ENCODE assay signal across 18 mouse cellular contexts in the genomic region with DNA sequence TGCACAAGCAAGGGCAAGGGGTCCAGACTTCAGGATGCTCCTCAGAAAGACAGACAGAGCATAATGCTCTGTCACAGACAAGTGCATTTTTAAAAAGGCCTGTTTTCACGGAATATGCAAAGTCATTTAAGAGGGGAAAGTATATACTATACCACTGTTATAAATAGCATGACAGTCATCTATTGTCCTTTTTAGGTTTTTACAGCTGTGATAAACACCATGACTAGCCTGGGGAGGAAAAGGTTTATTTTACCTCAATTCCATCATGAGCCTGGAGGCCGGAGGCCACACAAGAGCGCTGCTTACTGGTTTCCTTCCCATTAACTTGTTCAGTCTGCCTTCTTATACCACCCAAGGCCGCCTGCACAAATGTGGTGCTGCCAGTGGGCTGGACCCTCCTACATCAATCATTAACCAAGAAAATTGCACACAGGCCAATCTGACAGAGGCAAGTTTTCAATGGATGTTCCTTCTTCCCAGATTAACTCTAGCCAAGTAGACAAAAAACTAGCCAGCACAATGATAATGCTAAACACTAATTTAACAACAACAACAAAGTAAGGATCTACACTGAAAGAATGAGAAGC. TPM values are rescaled to one million over a fixed set of nuclear protein-coding genes. Genes with fewer than 3 reads are reported as not detected.
DNase-seq lines count a peak whose midpoint lies in the region; ATAC-seq and TF ChIP-seq lines count a peak whose summit lies in the region.
"Had no signal": no experiment of that assay in that cellular context is flagged by ENCODE, and none has a peak within 500 bp of the region (broad histone marks: within the 10 kb centered on the region; RNA-seq: fewer than 3 reads in every experiment).

No protein-coding gene starts in this region.

- peaks cover 7% of the 10 kb centered on the region; the same call in 1 of the 2 replicates for H3K4me1 ChIP-seq in neural tube, embryonic 15.5 days
- H3K4me1 ChIP-seq in kidney, embryonic 16.5 days (ENCODE audit: insufficient read depth, low read length): 0 out of 2 replicates have a peak, but pooled peaks cover 5% of the 10 kb centered on the region
- no peaks in the 10 kb centered on the region; the same call in 1 of the 2 replicates for H3K4me1 ChIP-seq in thymus, adult 2 months (replicated peaks; ENCODE audit: control insufficient read depth, insufficient read depth, low read length)
- H3K4me1 ChIP-seq: embryonic facial prominence, embryonic 13.5 days; forebrain, embryonic 12.5 days; midbrain, embryonic 10.5 days had no signal

- WGBS in neural tube, embryonic 15.5 days: 34% methylated on average over 4 of the region's 4 CpGs
- 45% methylated on average over 4 of the region's 4 CpGs for WGBS in kidney, embryonic 16.5 days
- 71% methylated on average over 4 of the region's 4 CpGs for WGBS in thymus, adult 2 months

- no peak for TF ChIP-seq CTCF in gastrocnemius, adult 2 months (IDR thresholded peaks at IDR 0.05)
- TF ChIP-seq CTCF in thymus, adult 2 months (IDR thresholded peaks at IDR 0.05; ENCODE audit: borderline replicate concordance, control insufficient read depth, extremely low read depth, insufficient read depth, low read length, poor library complexity): no peak

- DNase-seq in gastrocnemius, adult 2 months: no peak
- DNase-seq in gastrocnemius, postnatal 10 days: no peak
- DNase-seq in neural tube, embryonic 10.5 days (ENCODE audit: extremely low spot score, low spot score): no peak
- no peak for DNase-seq in ovary, postnatal 14 days (ENCODE audit: low spot score)
- DNase-seq in right cerebral cortex, postnatal 10 days (ENCODE audit: low spot score in 2 of 2): no peak
- DNase-seq in thymus, adult 2 months: no peak
- DNase-seq: adrenal gland, postnatal 10 days; cerebellum, postnatal 10 days; heart, adult 18-20 months; layer of hippocampus, adult 9-11 months; thymus, postnatal 14 days had no signal

- intact Hi-C loops in gastrocnemius, adult 2 months (cut with DNase I): no loop called here

- no peaks in the 10 kb centered on the region for H3K27me3 ChIP-seq in neural tube, embryonic 15.5 days (replicated peaks)
- no peaks in the 10 kb centered on the region for H3K27me3 ChIP-seq in kidney, embryonic 16.5 days (ENCODE audit: insufficient read depth, low read length)
- H3K27me3 ChIP-seq in thymus, adult 2 months (ENCODE audit: control insufficient read depth, insufficient read depth, low read length): no peaks in the 10 kb centered on the region
- H3K27me3 ChIP-seq: embryonic facial prominence, embryonic 13.5 days; forebrain, embryonic 12.5 days; lung, embryonic 15.5 days had no signal

- no peaks in the 10 kb centered on the region for H3K36me3 ChIP-seq in neural tube, embryonic 15.5 days
- peaks cover 6% of the 10 kb centered on the region for H3K36me3 ChIP-seq in kidney, embryonic 16.5 days (ENCODE audit: insufficient read depth, low read length)
- H3K36me3 ChIP-seq in thymus, adult 2 months (ENCODE audit: control insufficient read depth, insufficient read depth, low read length): peaks cover 10% of the 10 kb centered on the region
- H3K36me3 ChIP-seq: lung, embryonic 15.5 days had no signal

- ATAC-seq in neural tube, embryonic 15.5 days (ENCODE audit: low FRiP score): no peak
- ATAC-seq in kidney, embryonic 16.5 days (ENCODE audit: low FRiP score, low TSS enrichment): peak; percentile 70; the same call in 1 of the 2 replicates
- ATAC-seq: hindbrain, embryonic 16.5 days had no signal

- no peak overlapping the region for H3K4me2 ChIP-seq in neural tube, embryonic 15.5 days
- no peak overlapping the region for H3K4me2 ChIP-seq in kidney, embryonic 16.5 days (replicated peaks; ENCODE audit: low read depth, low read length)
- H3K4me2 ChIP-seq: embryonic facial prominence, embryonic 13.5 days; forebrain, embryonic 12.5 days; lung, embryonic 15.5 days had no signal

- no peak overlapping the region for H3K9ac ChIP-seq in neural tube, embryonic 15.5 days (replicated peaks)
- no peak overlapping the region for H3K9ac ChIP-seq in kidney, embryonic 16.5 days (replicated peaks; ENCODE audit: low read length)
- H3K9ac ChIP-seq: embryonic facial prominence, embryonic 13.5 days; forebrain, embryonic 12.5 days; lung, embryonic 15.5 days had no signal

- H3K4me3 ChIP-seq in gastrocnemius, adult 2 months: no peak overlapping the region
- no peak overlapping the region for H3K4me3 ChIP-seq in neural tube, embryonic 15.5 days (replicated peaks)
- H3K4me3 ChIP-seq in kidney, embryonic 16.5 days (ENCODE audit: low read length): no peak overlapping the region
- H3K4me3 ChIP-seq in thymus, adult 2 months (ENCODE audit: control insufficient read depth, insufficient read depth, low read length): no peak overlapping the region
- H3K4me3 ChIP-seq: embryonic facial prominence, embryonic 13.5 days; forebrain, embryonic 12.5 days; lung, embryonic 15.5 days; midbrain, embryonic 10.5 days had no signal

- no peaks in the 10 kb centered on the region for H3K9me3 ChIP-seq in neural tube, embryonic 15.5 days (replicated peaks)
- H3K9me3 ChIP-seq in kidney, embryonic 16.5 days (ENCODE audit: low read length): no peaks in the 10 kb centered on the region
- H3K9me3 ChIP-seq: embryonic facial prominence, embryonic 13.5 days; forebrain, embryonic 12.5 days; lung, embryonic 15.5 days; midbrain, embryonic 10.5 days had no signal

- TF ChIP-seq POLR2A in thymus, adult 2 months (IDR thresholded peaks at IDR 0.05; ENCODE audit: control insufficient read depth, extremely low read depth, insufficient read depth, low read length, poor library complexity): no peak

- peak overlapping the region; percentile 41 for H3K27ac ChIP-seq in gastrocnemius, adult 2 months
- H3K27ac ChIP-seq in neural tube, embryonic 15.5 days (replicated peaks): 0 out of 2 replicates have a peak overlapping the region, but pooled peaks have one; percentile 2
- peak overlapping the region; percentile 57 for H3K27ac ChIP-seq in kidney, embryonic 16.5 days (ENCODE audit: low read length)
- H3K27ac ChIP-seq in thymus, adult 2 months (ENCODE audit: control insufficient read depth, insufficient read depth, low read length): no peak overlapping the region
- H3K27ac ChIP-seq: embryonic facial prominence, embryonic 13.5 days; forebrain, embryonic 12.5 days; lung, embryonic 15.5 days; midbrain, embryonic 10.5 days had no signal

RNA-seq across cellular contexts. Expression of a gene that starts 23.9 kb away (rescaled TPM):
- total RNA-seq in gastrocnemius, adult 2 months (2021): 10 to 100 TPM; 66.1 to 70.5 TPM
- total RNA-seq in gastrocnemius, postnatal 10 days (2021): 10 to 100 TPM; 58.2 to 68.7 TPM
- polyA plus RNA-seq in neural tube, embryonic 15.5 days (2015; fragmentation: Nextera tagmentation; extraction: Ambion mirVana): 50.2 and 54.4 TPM in 2 replicates
- 67.7 and 68.7 TPM in 2 replicates for polyA plus RNA-seq in kidney, embryonic 16.5 days (2015; fragmentation: Nextera tagmentation; extraction: Ambion mirVana)
- polyA plus RNA-seq in thymus, adult 2 months (2012; rRNA removed): 97.4 and 109 TPM in 2 replicates
